9 mouse cellular contexts compared by ENCODE assay signal in the genomic region with DNA sequence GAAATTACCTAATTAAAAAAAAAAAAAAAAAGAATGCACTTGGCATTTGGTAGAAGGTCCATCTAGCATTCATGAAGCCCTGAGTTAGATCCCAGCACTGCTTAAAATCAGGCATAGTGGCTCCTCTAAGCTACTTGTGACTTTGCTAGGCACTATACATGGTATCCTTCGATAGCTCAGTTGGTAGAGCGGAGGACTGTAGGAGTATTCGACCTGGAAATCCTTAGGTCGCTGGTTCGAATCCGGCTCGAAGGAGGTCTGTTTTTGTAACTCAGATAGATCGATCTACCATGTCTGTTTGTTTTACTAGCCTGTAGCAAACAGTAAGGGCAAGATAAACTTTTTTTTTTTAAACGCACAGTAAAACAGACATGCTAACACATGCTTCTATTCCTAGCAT. TPM values are rescaled to one million over a fixed set of nuclear protein-coding genes. Genes with fewer than 3 reads are reported as not detected.
A peak's percentile ranks its signal among the peaks of the same experiment; 100 is the strongest.
DNase-seq lines count a peak whose midpoint lies in the region; ATAC-seq and TF ChIP-seq lines count a peak whose summit lies in the region.
"Had no signal": no experiment of that assay in that cellular context is flagged by ENCODE, and none has a peak within 500 bp of the region (broad histone marks: within the 10 kb centered on the region; RNA-seq: fewer than 3 reads in every experiment).

No protein-coding gene starts in this region.

- WGBS in embryonic facial prominence, embryonic 14.5 days = 2% methylated on average over 9 of the region's 9 CpGs
- 1% methylated on average over 9 of the region's 9 CpGs for WGBS in liver, embryonic 15.5 days (ENCODE audit: insufficient replicate concordance)

- peak; percentile 82 for DNase-seq in adrenal gland, adult 2 months
- DNase-seq in embryonic facial prominence, embryonic 14.5 days (ENCODE audit: low spot score) = peak; percentile 66
- peak; percentile 55 to 56 for DNase-seq in heart, postnatal 14 days
- peak; percentile 66 to 72 for DNase-seq in kidney, postnatal 36 days
- peak; percentile 89 for DNase-seq in retina, embryonic 14.5 days (ENCODE audit: low spot score)
- DNase-seq in urinary bladder, postnatal 36 days (ENCODE audit: low spot score in 2 of 2) = peak; percentile 36 to 43

- peaks cover 20% of the 10 kb centered on the region for H3K27me3 ChIP-seq in E14TG2a.4 (ENCODE audit: insufficient read depth, low read length)
- H3K27me3 ChIP-seq in embryonic facial prominence, embryonic 14.5 days (replicated peaks; ENCODE audit: control insufficient read depth, insufficient read depth, low read length) = no peaks in the 10 kb centered on the region
- no peaks in the 10 kb centered on the region for H3K27me3 ChIP-seq in liver, embryonic 15.5 days
- H3K27me3 ChIP-seq: heart, embryonic 15.5 days had no signal

- no peaks in the 10 kb centered on the region for H3K36me3 ChIP-seq in E14TG2a.4 (ENCODE audit: insufficient read depth, low read length)
- H3K36me3 ChIP-seq in embryonic facial prominence, embryonic 14.5 days (ENCODE audit: control insufficient read depth, insufficient read depth, low read length) = no peaks in the 10 kb centered on the region
- H3K36me3 ChIP-seq in liver, embryonic 15.5 days (replicated peaks) = no peaks in the 10 kb centered on the region
- H3K36me3 ChIP-seq: heart, embryonic 15.5 days had no signal

- H3K4me2 ChIP-seq in embryonic facial prominence, embryonic 14.5 days (ENCODE audit: low read depth, low read length) = no peak overlapping the region
- peak overlapping the region; percentile 11 for H3K4me2 ChIP-seq in liver, embryonic 15.5 days

- no peaks in the 10 kb centered on the region for H3K9me3 ChIP-seq in E14TG2a.4 (ENCODE audit: low read length)
- no peaks in the 10 kb centered on the region for H3K9me3 ChIP-seq in embryonic facial prominence, embryonic 14.5 days (ENCODE audit: control insufficient read depth, low read length)
- H3K9me3 ChIP-seq in liver, embryonic 15.5 days (replicated peaks) = no peaks in the 10 kb centered on the region
- H3K9me3 ChIP-seq: heart, embryonic 15.5 days had no signal

- 0 out of 2 replicates have a peak overlapping the region, but pooled peaks have one; percentile 74 for H3K4me3 ChIP-seq in E14TG2a.4 (replicated peaks; ENCODE audit: low read length)
- H3K4me3 ChIP-seq in embryonic facial prominence, embryonic 14.5 days (ENCODE audit: low read depth, low read length) = no peak overlapping the region
- no peak overlapping the region for H3K4me3 ChIP-seq in liver, embryonic 15.5 days (replicated peaks)
- H3K4me3 ChIP-seq: heart, embryonic 15.5 days had no signal

- intact Hi-C loops in heart, postnatal 14 days (cut with DNase I) = no loop called here

- peak; percentile 69; the same call in 1 of the 2 replicates for ATAC-seq in embryonic facial prominence, embryonic 14.5 days (ENCODE audit: low read depth)
- ATAC-seq in liver, embryonic 15.5 days (ENCODE audit: insufficient read depth) = peak; percentile 42

- H3K9ac ChIP-seq in embryonic facial prominence, embryonic 14.5 days (ENCODE audit: low read depth, low read length) = no peak overlapping the region
- H3K9ac ChIP-seq in liver, embryonic 15.5 days = no peak overlapping the region
- H3K9ac ChIP-seq: heart, embryonic 15.5 days had no signal

- H3K27ac ChIP-seq in embryonic facial prominence, embryonic 14.5 days (replicated peaks; ENCODE audit: low read depth, low read length) = no peak overlapping the region
- no peak overlapping the region for H3K27ac ChIP-seq in liver, embryonic 15.5 days (replicated peaks)
- H3K27ac ChIP-seq: heart, embryonic 15.5 days had no signal

- H3K4me1 ChIP-seq in E14TG2a.4 (replicated peaks; ENCODE audit: low read depth, low read length) = peaks cover 50% of the 10 kb centered on the region
- peaks cover 20% of the 10 kb centered on the region for H3K4me1 ChIP-seq in embryonic facial prominence, embryonic 14.5 days (ENCODE audit: control insufficient read depth, insufficient read depth, low read length)
- H3K4me1 ChIP-seq in liver, embryonic 15.5 days (replicated peaks) = peaks cover 38% of the 10 kb centered on the region

- TF ChIP-seq CTCF in E14TG2a.4 (conservative IDR thresholded peaks at IDR 0.05; ENCODE audit: low read length) = no peak

RNA-seq across cellular contexts. Expression of a gene that starts 1.2 kb away (rescaled TPM):
- not detected for total RNA-seq in adrenal gland, adult 2 months (2021)
- not detected in 2 replicates for polyA plus RNA-seq in adrenal gland, adult 2 months (2012; rRNA removed)
- polyA plus RNA-seq in embryonic facial prominence, embryonic 14.5 days (2014; fragmentation: Nextera tagmentation; extraction: Ambion mirVana) = 0.18 TPM in 1 of 2 replicates, not detected in the other
- total RNA-seq in heart, postnatal 14 days (2021) = not detected
- polyA plus RNA-seq in liver, embryonic 15.5 days (2015; fragmentation: Nextera tagmentation; extraction: Ambion mirVana) = 1.6 and 2.1 TPM in 2 replicates

RNA-seq across cellular contexts. Expression of a gene that starts 21.7 kb away (rescaled TPM):
- not detected for total RNA-seq in adrenal gland, adult 2 months (2021)
- polyA plus RNA-seq in adrenal gland, adult 2 months (2012; rRNA removed) = not detected in 2 replicates
- polyA plus RNA-seq in embryonic facial prominence, embryonic 14.5 days (2014; fragmentation: Nextera tagmentation; extraction: Ambion mirVana) = 0.40 and 0.51 TPM in 2 replicates
- total RNA-seq in heart, postnatal 14 days (2021) = not detected
- polyA plus RNA-seq in liver, embryonic 15.5 days (2015; fragmentation: Nextera tagmentation; extraction: Ambion mirVana) = not detected in 2 replicates

RNA-seq across cellular contexts. Expression of a gene that starts 43.2 kb away (rescaled TPM):
- 1 to 10 TPM; 7.0 to 8.5 TPM for total RNA-seq in adrenal gland, adult 2 months (2021)
- 1.1 TPM in 2 replicates for polyA plus RNA-seq in adrenal gland, adult 2 months (2012; rRNA removed)
- 10.3 and 11.6 TPM in 2 replicates for polyA plus RNA-seq in embryonic facial prominence, embryonic 14.5 days (2014; fragmentation: Nextera tagmentation; extraction: Ambion mirVana)
- 1 to 10 TPM; 4.5 to 5.0 TPM for total RNA-seq in heart, postnatal 14 days (2021)
- polyA plus RNA-seq in liver, embryonic 15.5 days (2015; fragmentation: Nextera tagmentation; extraction: Ambion mirVana) = 5.1 and 5.2 TPM in 2 replicates
